Mouse (Mus musculus): ENCODE measurements at regions not wholly inside any gene's neighbourhood (a gene's known extent, or its start where the extent isn't known, plus 50 kb on each side); places are given as distances from the start of the nearest gene placed in this dataset.

GRCm38 (mm10) chr15:68811041-68811440 is 2310.3 kb upstream of the Lrrc6 start:
- in situ Hi-C loops (cut with MboI, MseI): no loop called here

GRCm38 (mm10) chr15:68810593-68810992 is 2309.9 kb upstream of the Lrrc6 start:
- in situ Hi-C loops (cut with MboI, MseI): no loop called here

- in situ Hi-C loops (cut with MboI, MseI): no loop called here
Measured at GRCm38 (mm10) chr15:68808175-68808574, 2307.5 kb upstream of the Lrrc6 start.

- in situ Hi-C loops (cut with MboI, MseI): no loop called here
Measured at GRCm38 (mm10) chr15:68804254-68804653, 2303.5 kb upstream of the Lrrc6 start.

GRCm38 (mm10) chr15:68801763-68802162 is 2301.1 kb upstream of the Lrrc6 start:
- in situ Hi-C loops (cut with MboI, MseI): no loop called here

GRCm38 (mm10) chr15:68797406-68797805 is 2296.7 kb upstream of the Lrrc6 start:
- in situ Hi-C loops (cut with MboI, MseI): no loop called here

- in situ Hi-C loops (cut with MboI, MseI): no loop called here
Measured at GRCm38 (mm10) chr15:68795239-68795960, 2294.7 kb upstream of the Lrrc6 start.

GRCm38 (mm10) chr15:68759948-68760347 is 2259.2 kb upstream of the Lrrc6 start:
- in situ Hi-C loops (cut with MboI, MseI): loop anchor here (25.0 kb wide), 1 partner anchor 1352 kb away; no protein-coding TSS in a partner anchor

GRCm38 (mm10) chr15:68755255-68755654 is 2254.5 kb upstream of the Lrrc6 start:
- in situ Hi-C loops (cut with MboI, MseI): loop anchor here (25.0 kb wide), 1 partner anchor 1357 kb away; no protein-coding TSS in a partner anchor

GRCm38 (mm10) chr15:68754834-68755233 is 2254.1 kb upstream of the Lrrc6 start:
- in situ Hi-C loops (cut with MboI, MseI): loop anchor here (25.0 kb wide), 1 partner anchor 1357 kb away; no protein-coding TSS in a partner anchor

GRCm38 (mm10) chr15:68739344-68739743 is 2238.6 kb upstream of the Lrrc6 start:
- in situ Hi-C loops (cut with MboI, MseI): no loop called here

- in situ Hi-C loops (cut with MboI, MseI): no loop called here
Measured at GRCm38 (mm10) chr15:68721250-68721649, 2220.5 kb upstream of the Lrrc6 start.

GRCm38 (mm10) chr15:68719486-68719885 is 2218.8 kb upstream of the Lrrc6 start:
- in situ Hi-C loops (cut with MboI, MseI): no loop called here

- in situ Hi-C loops (cut with MboI, MseI): no loop called here
Measured at GRCm38 (mm10) chr15:68714337-68714736, 2213.6 kb upstream of the Lrrc6 start.

- in situ Hi-C loops (cut with MboI, MseI): no loop called here
Measured at GRCm38 (mm10) chr15:68707306-68707705, 2206.6 kb upstream of the Lrrc6 start.

- in situ Hi-C loops (cut with MboI, MseI): no loop called here
Measured at GRCm38 (mm10) chr15:68695041-68695650, 2194.4 kb upstream of the Lrrc6 start.

- in situ Hi-C loops (cut with MboI, MseI): no loop called here
Measured at GRCm38 (mm10) chr15:68667462-68667861, 2166.8 kb upstream of the Lrrc6 start.

GRCm38 (mm10) chr15:68665331-68665730 is 2164.6 kb upstream of the Lrrc6 start:
- in situ Hi-C loops (cut with MboI, MseI): no loop called here

GRCm38 (mm10) chr15:68656722-68657121 is 2156.0 kb upstream of the Lrrc6 start:
- in situ Hi-C loops (cut with MboI, MseI): no loop called here

- in situ Hi-C loops (cut with MboI, MseI): no loop called here
Measured at GRCm38 (mm10) chr15:68655046-68655445, 2154.3 kb upstream of the Lrrc6 start.

GRCm38 (mm10) chr15:68650609-68651008 is 2149.9 kb upstream of the Lrrc6 start:
- in situ Hi-C loops (cut with MboI, MseI): no loop called here

GRCm38 (mm10) chr15:68650033-68650432 is 2149.3 kb upstream of the Lrrc6 start:
- in situ Hi-C loops (cut with MboI, MseI): no loop called here

GRCm38 (mm10) chr15:68646865-68647264 is 2146.2 kb upstream of the Lrrc6 start:
- in situ Hi-C loops (cut with MboI, MseI): no loop called here

Data from regulatory T cell (primary cell).